Mouse (Mus musculus) v-Abl transformed pro-B cells (cell line): ENCODE measurements around the gene Dnmbp.

ENCODE experiments used
- in situ Hi-C, 2 experiments: fragments of 400-800 bp; cut with MboI; formaldehyde crosslinking; loops; one replicate each; pipeline ENCODE4 v1.15.1; 2025; ENCODE audit not compliant: unreplicated experiment in 2 of 2

Dnmbp gene

GRCm38 (mm10) chr19:43939769-43940689 lies at the start of gene Dnmbp:
Dnmbp (minus strand) TSS chr19:43940191.
- in situ Hi-C loops, result no loop called here

- in situ Hi-C loops, result no loop called here
These were observed 46.2 kb upstream of the Dnmbp start, which contains the start of gene Cpn1 for GRCm38 (mm10) chr19:43986069-43986794. Cpn1 (minus strand) TSS chr19:43986556.

GRCm38 (mm10) chr19:43981992-43982391 lies 42.0 kb upstream of the Dnmbp start:
- in situ Hi-C loops, result no loop called here

GRCm38 (mm10) chr19:43980711-43981110 lies 40.7 kb upstream of the Dnmbp start:
- in situ Hi-C loops, result no loop called here

GRCm38 (mm10) chr19:43977799-43978198 lies 37.8 kb upstream of the Dnmbp start:
- in situ Hi-C loops, result no loop called here

GRCm38 (mm10) chr19:43976661-43977060 lies 36.7 kb upstream of the Dnmbp start:
- in situ Hi-C loops, result no loop called here

- in situ Hi-C loops, result no loop called here
These were observed 34.2 kb upstream of the Dnmbp start for GRCm38 (mm10) chr19:43974221-43974620.

GRCm38 (mm10) chr19:43973711-43974110 lies 33.7 kb upstream of the Dnmbp start:
- in situ Hi-C loops, result no loop called here

GRCm38 (mm10) chr19:43972129-43972528 lies 32.1 kb upstream of the Dnmbp start:
- in situ Hi-C loops, result no loop called here

- in situ Hi-C loops, result no loop called here
These were observed 28.5 kb upstream of the Dnmbp start for GRCm38 (mm10) chr19:43968436-43969026.

GRCm38 (mm10) chr19:43966481-43966880 lies 26.5 kb upstream of the Dnmbp start:
- in situ Hi-C loops, result no loop called here

GRCm38 (mm10) chr19:43965496-43966085 lies 25.6 kb upstream of the Dnmbp start:
- in situ Hi-C loops, result no loop called here

GRCm38 (mm10) chr19:43962795-43963194 lies 22.8 kb upstream of the Dnmbp start:
- in situ Hi-C loops, result loop anchor here in 1 of 2 experiments (5.0 kb wide), 1 partner anchor 330 kb away; no protein-coding TSS in a partner anchor

GRCm38 (mm10) chr19:43961185-43961584 lies 21.2 kb upstream of the Dnmbp start:
- in situ Hi-C loops, result loop anchor here in 1 of 2 experiments (5.0 kb wide), 1 partner anchor 329 kb away; no protein-coding TSS in a partner anchor

GRCm38 (mm10) chr19:43960014-43960413 lies 20.0 kb upstream of the Dnmbp start:
- in situ Hi-C loops, result loop anchor here in 1 of 2 experiments (5.0 kb wide), 1 partner anchor 328 kb away; no protein-coding TSS in a partner anchor

GRCm38 (mm10) chr19:43959162-43959561 lies 19.2 kb upstream of the Dnmbp start:
- in situ Hi-C loops, result loop anchor here (10.0 kb wide), 2 partner anchors 124 to 314 kb away; no protein-coding TSS in a partner anchor

GRCm38 (mm10) chr19:43957881-43958280 lies 17.9 kb upstream of the Dnmbp start:
- in situ Hi-C loops, result loop anchor here (10.0 kb wide), 2 partner anchors 123 to 313 kb away; no protein-coding TSS in a partner anchor

GRCm38 (mm10) chr19:43957402-43957801 lies 17.4 kb upstream of the Dnmbp start:
- in situ Hi-C loops, result loop anchor here (10.0 kb wide), 2 partner anchors 123 to 313 kb away; no protein-coding TSS in a partner anchor

GRCm38 (mm10) chr19:43955266-43955665 lies 15.3 kb upstream of the Dnmbp start:
- in situ Hi-C loops, result loop anchor here (10.0 kb wide), 2 partner anchors 120 to 310 kb away; no protein-coding TSS in a partner anchor

- in situ Hi-C loops, result loop anchor here (10.0 kb wide), 2 partner anchors 120 to 310 kb away; no protein-coding TSS in a partner anchor
These were observed 14.9 kb upstream of the Dnmbp start for GRCm38 (mm10) chr19:43954864-43955263.
